In the genomic region with DNA sequence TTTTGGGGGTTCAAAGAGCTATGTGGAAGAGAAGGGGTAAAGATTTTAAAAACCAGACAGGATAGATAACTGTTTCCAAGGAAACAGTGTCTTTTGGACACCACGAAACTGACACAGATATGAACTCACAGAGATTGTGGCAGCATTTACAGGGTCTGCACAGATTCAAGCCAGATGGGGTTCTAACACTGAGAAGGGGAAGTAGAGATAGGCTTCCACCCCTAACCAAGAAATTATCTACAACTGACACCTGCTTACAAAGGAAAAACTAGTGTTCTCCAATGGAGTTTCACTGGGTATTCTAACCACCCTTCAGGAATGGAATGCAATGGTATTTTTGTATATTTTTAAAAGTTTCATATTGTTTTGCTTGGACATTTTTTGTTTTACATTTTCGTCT, we compare ENCODE assay signal across 40 mouse cellular contexts. TPM values are rescaled to one million over a fixed set of nuclear protein-coding genes. Genes with fewer than 3 reads are reported as not detected.
A peak's percentile ranks its signal among the peaks of the same experiment; 100 is the strongest.
DNase-seq lines count a peak whose midpoint lies in the region; ATAC-seq and TF ChIP-seq lines count a peak whose summit lies in the region.
"Had no signal": no experiment of that assay in that cellular context is flagged by ENCODE, and none has a peak within 500 bp of the region (broad histone marks: within the 10 kb centered on the region; RNA-seq: fewer than 3 reads in every experiment).

No protein-coding gene starts in this region.

- no peak overlapping the region for H3K4me3 ChIP-seq in liver, embryonic 14.5 days (ENCODE audit: insufficient read depth in 1 of 2, low read depth in 2 of 2, low read length in 2 of 2)
- H3K4me3 ChIP-seq: embryonic facial prominence, embryonic 10.5 days; embryonic facial prominence, embryonic 15.5 days; forebrain, embryonic 15.5 days; heart, embryonic 10.5 days; heart, embryonic 15.5 days; hindbrain, embryonic 13.5 days; lung, embryonic 15.5 days; megakaryocyte, embryonic 14.5 days; stomach, embryonic 15.5 days had no signal

- ATAC-seq in erythroid progenitor cell, adult 5-6 weeks (replicated peaks; ENCODE audit: low FRiP score, poor library complexity, severe bottlenecking): peak; percentile 67
- ATAC-seq in liver, embryonic 14.5 days (ENCODE audit: insufficient read depth): peak; percentile 64; the same call in 1 of the 2 replicates
- ATAC-seq in megakaryocyte-erythroid progenitor cell, adult 5-6 weeks (replicated peaks; ENCODE audit: low FRiP score, low TSS enrichment, poor library complexity, severe bottlenecking): peak; percentile 74
- ATAC-seq: forebrain, embryonic 15.5 days; intestine, embryonic 16.5 days had no signal

- 7% methylated on average over 2 of the region's 2 CpGs for WGBS in liver, embryonic 14.5 days (ENCODE audit: insufficient replicate concordance)

- peak; percentile 59 for TF ChIP-seq EP300 in liver, embryonic 14.5 days (IDR thresholded peaks at IDR 0.05; ENCODE audit: low read depth)

- intact Hi-C loops in heart, postnatal 36 days (cut with DNase I): no loop called here

- no peak overlapping the region for H3K9ac ChIP-seq in liver, embryonic 14.5 days (replicated peaks)
- H3K9ac ChIP-seq: embryonic facial prominence, embryonic 15.5 days; forebrain, embryonic 15.5 days; heart, embryonic 15.5 days; hindbrain, embryonic 13.5 days; lung, embryonic 15.5 days; stomach, embryonic 15.5 days had no signal

- H3K27me3 ChIP-seq in liver, embryonic 14.5 days (ENCODE audit: control insufficient read depth, insufficient read depth, low read length): no peaks in the 10 kb centered on the region; the same call in none of the 2 replicates
- H3K27me3 ChIP-seq: CH12.LX; embryonic facial prominence, embryonic 15.5 days; forebrain, embryonic 15.5 days; heart, embryonic 15.5 days; hindbrain, embryonic 13.5 days; lung, embryonic 15.5 days; stomach, embryonic 15.5 days had no signal

- TF ChIP-seq CTCF in liver, embryonic 14.5 days (IDR thresholded peaks at IDR 0.05; ENCODE audit: low read depth): no peak

- no peaks in the 10 kb centered on the region for H3K9me3 ChIP-seq in liver, embryonic 14.5 days (ENCODE audit: control insufficient read depth, low read length)
- H3K9me3 ChIP-seq: embryonic facial prominence, embryonic 10.5 days; embryonic facial prominence, embryonic 15.5 days; forebrain, embryonic 15.5 days; heart, embryonic 10.5 days; heart, embryonic 15.5 days; hindbrain, embryonic 13.5 days; lung, embryonic 15.5 days; megakaryocyte, embryonic 14.5 days; stomach, embryonic 15.5 days had no signal

- peaks cover 2 to 11% of the 10 kb centered on the region in 2 experiments; a peak in 3 of 4 replicates for H3K4me1 ChIP-seq in liver, embryonic 14.5 days (replicated peaks; ENCODE audit: control insufficient read depth in 2 of 2, insufficient read depth in 2 of 2, low read length in 1 of 2)
- H3K4me1 ChIP-seq: embryonic facial prominence, embryonic 10.5 days; embryonic facial prominence, embryonic 15.5 days; forebrain, embryonic 15.5 days; heart, embryonic 10.5 days; heart, embryonic 15.5 days; hindbrain, embryonic 13.5 days; lung, embryonic 15.5 days; stomach, embryonic 15.5 days had no signal

- DNase-seq in MEL-GATA-1-ER (ENCODE audit: extremely low read depth, low read depth): peak; percentile 80
- DNase-seq in liver, embryonic 14.5 days (ENCODE audit: low read depth in 3 of 3, low spot score in 3 of 3): no peak
- DNase-seq in frontal cortex, postnatal 14 days (ENCODE audit: low spot score in 2 of 2): no peak
- no peak for DNase-seq in heart, postnatal 36 days
- DNase-seq in adrenal gland, adult 18-20 months (ENCODE audit: low spot score in 2 of 2): no peak
- DNase-seq: adrenal gland, postnatal 25 days; cerebellum, adult 18-20 months; cerebellum, postnatal 14 days; kidney, adult 8-10 months; kidney, postnatal 10 days; layer of hippocampus, adult 9-11 months; midbrain, embryonic 14.5 days; right cerebral cortex, postnatal 25 days; thymus, postnatal 14 days had no signal

- H3K27ac ChIP-seq in liver, embryonic 14.5 days: no peak overlapping the region
- H3K27ac ChIP-seq: embryonic facial prominence, embryonic 10.5 days; embryonic facial prominence, embryonic 15.5 days; forebrain, embryonic 15.5 days; heart, embryonic 10.5 days; heart, embryonic 15.5 days; hindbrain, embryonic 13.5 days; lung, embryonic 15.5 days; stomach, embryonic 15.5 days had no signal

- no peaks in the 10 kb centered on the region for H3K36me3 ChIP-seq in liver, embryonic 14.5 days (replicated peaks; ENCODE audit: control insufficient read depth, insufficient read depth, low read depth)
- H3K36me3 ChIP-seq: embryonic facial prominence, embryonic 10.5 days; embryonic facial prominence, embryonic 15.5 days; forebrain, embryonic 15.5 days; heart, embryonic 10.5 days; heart, embryonic 15.5 days; hindbrain, embryonic 13.5 days; lung, embryonic 15.5 days; stomach, embryonic 15.5 days had no signal

- H3K4me2 ChIP-seq in liver, embryonic 14.5 days (ENCODE audit: low read depth): no peak overlapping the region
- H3K4me2 ChIP-seq: embryonic facial prominence, embryonic 15.5 days; forebrain, embryonic 15.5 days; heart, embryonic 15.5 days; hindbrain, embryonic 13.5 days; lung, embryonic 15.5 days; stomach, embryonic 15.5 days had no signal

RNA-seq across cellular contexts. Expression of a gene that starts 5.7 kb away (rescaled TPM):
- total RNA-seq in erythroid progenitor cell, adult 5-6 weeks (2015; ENCODE audit: low replicate concordance): 21.4 and 26.3 TPM in 2 replicates
- total RNA-seq in erythroid progenitor cell, adult 5-6 weeks (2017; ENCODE audit: low replicate concordance): 14.7 and 15.8 TPM in 2 replicates
- 0.02 and 0.07 TPM in 2 replicates for polyA plus RNA-seq in liver, embryonic 14.5 days (2012; rRNA removed)
- polyA plus RNA-seq in liver, embryonic 14.5 days (2014; fragmentation: Nextera tagmentation; extraction: Ambion mirVana): 0.05 and 0.13 TPM in 2 replicates
- total RNA-seq in megakaryocyte-erythroid progenitor cell, adult 5-6 weeks (2014; fragmentation: Nextera tagmentation): not detected in 2 replicates
- total RNA-seq in megakaryocyte-erythroid progenitor cell, adult 5-6 weeks (2017): not detected in 2 replicates
- total RNA-seq in heart, postnatal 36 days (2021): not detected
- not detected for total RNA-seq in adrenal gland, adult 18-20 months (2021)
- total RNA-seq: adrenal gland, postnatal 25 days; ES-E14; heart, postnatal 25 days; left cerebral cortex, adult 18-20 months had no signal
- polyA plus RNA-seq: C2C12; embryonic facial prominence, embryonic 10.5 days; forebrain, embryonic 15.5 days; hindbrain, embryonic 13.5 days; limb, embryonic 11.5 days; midbrain, embryonic 14.5 days; neural tube, embryonic 14.5 days had no signal

RNA-seq across cellular contexts. Expression of a gene that starts 37.8 kb away (rescaled TPM):
- total RNA-seq in erythroid progenitor cell, adult 5-6 weeks (2015; ENCODE audit: low replicate concordance): 6.7 TPM in 1 of 2 replicates, not detected in the other
- total RNA-seq in erythroid progenitor cell, adult 5-6 weeks (2017; ENCODE audit: low replicate concordance): 1.0 TPM in 1 of 2 replicates, not detected in the other
- 0.04 TPM in 1 of 2 replicates, not detected in the other for polyA plus RNA-seq in liver, embryonic 14.5 days (2012; rRNA removed)
- not detected in 2 replicates for polyA plus RNA-seq in liver, embryonic 14.5 days (2014; fragmentation: Nextera tagmentation; extraction: Ambion mirVana)
- not detected in 2 replicates for total RNA-seq in megakaryocyte-erythroid progenitor cell, adult 5-6 weeks (2014; fragmentation: Nextera tagmentation)
- total RNA-seq in megakaryocyte-erythroid progenitor cell, adult 5-6 weeks (2017): not detected in 2 replicates
- total RNA-seq in heart, postnatal 36 days (2021): not detected
- not detected for total RNA-seq in adrenal gland, adult 18-20 months (2021)
- total RNA-seq: adrenal gland, postnatal 25 days; ES-E14; gastrocnemius, adult 8-10 months; heart, postnatal 25 days; left cerebral cortex, adult 18-20 months; left cerebral cortex, postnatal 14 days; liver, adult 2 months; monocyte, adult 5-6 weeks had no signal
- polyA plus RNA-seq: brain, embryonic 14.5 days; C2C12; embryonic facial prominence, embryonic 10.5 days; embryonic facial prominence, embryonic 15.5 days; forebrain, embryonic 15.5 days; frontal cortex, adult 2 months; heart, embryonic 10.5 days; heart, embryonic 15.5 days; hindbrain, embryonic 13.5 days; intestine, embryonic 16.5 days; large intestine, adult 2 months; limb, embryonic 11.5 days; lung, embryonic 15.5 days; midbrain, embryonic 14.5 days; neural tube, embryonic 14.5 days; stomach, embryonic 15.5 days had no signal

RNA-seq across cellular contexts. Expression of a gene that starts 47.6 kb away (rescaled TPM):
- total RNA-seq in erythroid progenitor cell, adult 5-6 weeks (2015; ENCODE audit: low replicate concordance): 7.1 and 24.9 TPM in 2 replicates
- total RNA-seq in erythroid progenitor cell, adult 5-6 weeks (2017; ENCODE audit: low replicate concordance): 2.6 and 9.9 TPM in 2 replicates
- 0.70 and 1.4 TPM in 2 replicates for polyA plus RNA-seq in liver, embryonic 14.5 days (2012; rRNA removed)
- polyA plus RNA-seq in liver, embryonic 14.5 days (2014; fragmentation: Nextera tagmentation; extraction: Ambion mirVana): 2.0 and 2.4 TPM in 2 replicates
- 0.64 TPM in 1 of 2 replicates, not detected in the other for total RNA-seq in megakaryocyte-erythroid progenitor cell, adult 5-6 weeks (2014; fragmentation: Nextera tagmentation)
- total RNA-seq in megakaryocyte-erythroid progenitor cell, adult 5-6 weeks (2017): not detected in 2 replicates
- 1 to 10 TPM; 1.1 to 1.3 TPM for total RNA-seq in heart, postnatal 36 days (2021)
- 1 to 10 TPM; 1.1 to 1.7 TPM for total RNA-seq in adrenal gland, adult 18-20 months (2021)
- total RNA-seq: ES-E14; left cerebral cortex, adult 18-20 months had no signal

Comparison
In these comparisons a context has a peak if more than half of its experiments do, and no peak if none do; other contexts are left out.
1. RNA of a gene that starts 5.7 kb away (total RNA-seq): 14.7 to 26.3 TPM in erythroid progenitor cell, adult 5-6 weeks; not detected in heart, postnatal 36 days, not detected in megakaryocyte-erythroid progenitor cell, adult 5-6 weeks and not detected in adrenal gland, adult 18-20 months; every median in the first group is over 10 times any median in the second.
2. Peak in every context shown above with its lines, with median percentiles within 50 percentile points of each other: ATAC-seq.